Comparison of ENCODE assay signal across 30 mouse cellular contexts in genomic region chr14:103504514-103504913, GRCm38 (mm10). TPM values are rescaled to one million over a fixed set of nuclear protein-coding genes. Genes with fewer than 3 reads are reported as not detected.
DNase-seq lines count a peak whose midpoint lies in the region; ATAC-seq and TF ChIP-seq lines count a peak whose summit lies in the region.
"Had no signal": no experiment of that assay in that cellular context is flagged by ENCODE, and none has a peak within 500 bp of the region (broad histone marks: within the 10 kb centered on the region; RNA-seq: fewer than 3 reads in every experiment).

No protein-coding gene starts in this region.

- ATAC-seq in hematopoietic stem cell, adult 5-6 weeks (replicated peaks in 1 of 2; ENCODE audit: insufficient read depth in 1 of 2, low FRiP score in 2 of 2, low TSS enrichment in 1 of 2, low read depth in 1 of 2, poor library complexity in 2 of 2, severe bottlenecking in 2 of 2), result peak; percentile 70 to 88
- ATAC-seq in stomach, postnatal 0 days (ENCODE audit: low FRiP score, low TSS enrichment), result no peak
- ATAC-seq: forebrain, embryonic 13.5 days; inflammation-experienced regulatory T-cells, adult 6 months; liver, embryonic 12.5 days; liver, postnatal 0 days had no signal

- no peak overlapping the region for H3K27ac ChIP-seq in ES-E14 (ENCODE audit: insufficient read depth, low read depth, low read length, poor library complexity, severe bottlenecking)
- no peak overlapping the region for H3K27ac ChIP-seq in stomach, postnatal 0 days (replicated peaks)
- H3K27ac ChIP-seq: forebrain, embryonic 13.5 days; hindbrain, embryonic 15.5 days; kidney, embryonic 15.5 days; liver, embryonic 12.5 days; macrophage; midbrain, embryonic 12.5 days; neural tube, embryonic 13.5 days; stomach, embryonic 15.5 days had no signal

- TF ChIP-seq EP300 in stomach, postnatal 0 days (optimal IDR thresholded peaks at IDR 0.05), result no peak

- DNase-seq in 416B (ENCODE audit: low read depth), result peak; percentile 81
- DNase-seq in ES-E14 (ENCODE audit: low read depth, low spot score), result no peak
- DNase-seq in stomach, postnatal 0 days (ENCODE audit: low spot score), result no peak
- DNase-seq in spleen, postnatal 10 days (ENCODE audit: low spot score in 2 of 2), result no peak
- DNase-seq in retina, postnatal 1 day, result no peak
- DNase-seq: adrenal gland, postnatal 10 days; cerebellum, adult 8-10 months; gastrocnemius, postnatal 14 days; heart, adult 18-20 months; heart, postnatal 4 days; kidney, adult 11 months; kidney, postnatal 4 days; layer of hippocampus, postnatal 36 days; left cerebral cortex, postnatal 4 days; liver, postnatal 0 days; right cerebral cortex, postnatal 14 days; thymus, adult 2 months; thymus, postnatal 36 days had no signal

- no peak overlapping the region for H3K4me2 ChIP-seq in stomach, postnatal 0 days (replicated peaks; ENCODE audit: low read depth)
- H3K4me2 ChIP-seq: forebrain, embryonic 13.5 days; heart, embryonic 12.5 days; hindbrain, embryonic 15.5 days; kidney, embryonic 15.5 days; liver, embryonic 12.5 days; midbrain, embryonic 12.5 days; neural tube, embryonic 13.5 days; stomach, embryonic 15.5 days had no signal

- 70% methylated on average over 7 of the region's 7 CpGs for WGBS in stomach, postnatal 0 days

- no peaks in the 10 kb centered on the region for H3K36me3 ChIP-seq in ES-E14 (ENCODE audit: control insufficient read depth, insufficient read depth, low read length, poor library complexity, severe bottlenecking)
- H3K36me3 ChIP-seq in stomach, postnatal 0 days (ENCODE audit: control insufficient read depth, insufficient read depth, low read length), result no peaks in the 10 kb centered on the region
- H3K36me3 ChIP-seq: heart, embryonic 12.5 days; hindbrain, embryonic 15.5 days; kidney, embryonic 15.5 days; liver, embryonic 12.5 days; midbrain, embryonic 12.5 days; neural tube, embryonic 13.5 days; stomach, embryonic 15.5 days had no signal

- TF ChIP-seq CTCF in stomach, postnatal 0 days (IDR thresholded peaks at IDR 0.05; ENCODE audit: low read depth), result no peak

- H3K9ac ChIP-seq in ES-E14 (ENCODE audit: insufficient read depth, low read depth, low read length, poor library complexity, severe bottlenecking), result no peak overlapping the region
- no peak overlapping the region for H3K9ac ChIP-seq in stomach, postnatal 0 days (ENCODE audit: low read length)
- H3K9ac ChIP-seq: forebrain, embryonic 13.5 days; heart, embryonic 12.5 days; hindbrain, embryonic 15.5 days; kidney, embryonic 15.5 days; liver, embryonic 12.5 days; liver, postnatal 0 days; midbrain, embryonic 12.5 days; neural tube, embryonic 13.5 days; stomach, embryonic 15.5 days had no signal

- H3K27me3 ChIP-seq in stomach, postnatal 0 days (ENCODE audit: control insufficient read depth, insufficient read depth, low read length), result no peaks in the 10 kb centered on the region
- H3K27me3 ChIP-seq: forebrain, embryonic 13.5 days; heart, embryonic 12.5 days; hindbrain, embryonic 15.5 days; kidney, embryonic 15.5 days; liver, embryonic 12.5 days; midbrain, embryonic 12.5 days; neural tube, embryonic 13.5 days; stomach, embryonic 15.5 days had no signal

- in situ Hi-C loops in ES-E14 (cut with MboI; ENCODE audit: low sequenced_read_pairs in 2 of 2, unreplicated experiment in 2 of 2), result no loop called here

- peak overlapping the region; percentile 18 to 33; a peak in 3 of 4 replicates for H3K4me3 ChIP-seq in ES-E14 (ENCODE audit: insufficient read depth in 1 of 2, low read depth in 1 of 2, low read length in 2 of 2, poor library complexity in 1 of 2, severe bottlenecking in 1 of 2)
- no peak overlapping the region for H3K4me3 ChIP-seq in stomach, postnatal 0 days (ENCODE audit: low read depth, low read length)
- H3K4me3 ChIP-seq: forebrain, embryonic 13.5 days; heart, embryonic 12.5 days; hindbrain, embryonic 15.5 days; kidney, embryonic 15.5 days; liver, embryonic 12.5 days; midbrain, embryonic 12.5 days; neural tube, embryonic 13.5 days; stomach, embryonic 15.5 days had no signal

- H3K4me1 ChIP-seq in ES-E14 (ENCODE audit: control insufficient read depth in 2 of 2, insufficient read depth in 2 of 2, low read length in 2 of 2, poor library complexity in 1 of 2), result no peaks in the 10 kb centered on the region; a peak in 1 of 4 replicates
- H3K4me1 ChIP-seq in stomach, postnatal 0 days (replicated peaks; ENCODE audit: control insufficient read depth, insufficient read depth), result no peaks in the 10 kb centered on the region
- H3K4me1 ChIP-seq: hindbrain, embryonic 15.5 days; liver, embryonic 12.5 days; stomach, embryonic 15.5 days had no signal

- H3K9me3 ChIP-seq in ES-E14 (ENCODE audit: control insufficient read depth, insufficient read depth, low read depth, low read length), result no peaks in the 10 kb centered on the region
- H3K9me3 ChIP-seq in stomach, postnatal 0 days (ENCODE audit: control insufficient read depth, low read length), result no peaks in the 10 kb centered on the region
- H3K9me3 ChIP-seq: forebrain, embryonic 13.5 days; heart, embryonic 12.5 days; hindbrain, embryonic 15.5 days; kidney, embryonic 15.5 days; liver, embryonic 12.5 days; midbrain, embryonic 12.5 days; neural tube, embryonic 13.5 days; stomach, embryonic 15.5 days had no signal

TF ChIP-seq in ES-E14, 5 proteins besides CTCF, POLR2A, EP300 and RAD21:
- no peak for TF ChIP-seq ZNF384 (IDR thresholded peaks at IDR 0.05; ENCODE audit: low read depth, low read length)
- TF ChIP-seq CHD2 (IDR thresholded peaks at IDR 0.05; ENCODE audit: low read depth, low read length), result no peak
- no peak for TF ChIP-seq ZC3H11A (IDR thresholded peaks at IDR 0.05; ENCODE audit: borderline replicate concordance, low read depth, low read length)
- no peak for TF ChIP-seq MAFK (IDR thresholded peaks at IDR 0.05; ENCODE audit: insufficient read depth, low read depth, low read length)
- no peak for TF ChIP-seq HCFC1 (IDR thresholded peaks at IDR 0.05; ENCODE audit: borderline replicate concordance, insufficient read depth, low read length)

RNA-seq across cellular contexts. Expression of gene Scel, which starts 8.6 kb away (rescaled TPM):
- total RNA-seq in ES-E14 (2012; rRNA removed), result 0.49 and 0.95 TPM in 2 replicates
- not detected in 2 replicates for total RNA-seq in hematopoietic stem cell, adult 5-6 weeks (2017)
- 43.0 and 50.7 TPM in 2 replicates for polyA plus RNA-seq in stomach, postnatal 0 days (2015; fragmentation: Nextera tagmentation; extraction: Ambion mirVana)
- total RNA-seq: adrenal gland, postnatal 10 days had no signal
- polyA plus RNA-seq: liver, postnatal 0 days; small intestine, adult 2 months had no signal
